ENCODE assay signal across 16 mouse cellular contexts in genomic region chr1:135768400-135768799, GRCm38 (mm10). TPM values are rescaled to one million over a fixed set of nuclear protein-coding genes. Genes with fewer than 3 reads are reported as not detected.
DNase-seq lines count a peak whose midpoint lies in the region; ATAC-seq and TF ChIP-seq lines count a peak whose summit lies in the region.
"Had no signal": no experiment of that assay in that cellular context is flagged by ENCODE, and none has a peak within 500 bp of the region (broad histone marks: within the 10 kb centered on the region; RNA-seq: fewer than 3 reads in every experiment).

No protein-coding gene starts in this region.

- peaks cover 81% of the 10 kb centered on the region for H3K4me1 ChIP-seq in heart, embryonic 13.5 days
- H3K4me1 ChIP-seq in lung, embryonic 14.5 days (ENCODE audit: insufficient read depth) = peaks cover 27% of the 10 kb centered on the region
- peaks cover 32% of the 10 kb centered on the region for H3K4me1 ChIP-seq in G1E (ENCODE audit: insufficient read depth, low read depth, low read length)
- peaks cover 29% of the 10 kb centered on the region for H3K4me1 ChIP-seq in hindbrain, embryonic 16.5 days (ENCODE audit: control insufficient read depth, insufficient read depth, low read depth, low read length)
- peaks cover 26% of the 10 kb centered on the region for H3K4me1 ChIP-seq in forebrain, embryonic 15.5 days

- 57% methylated on average over 2 of the region's 2 CpGs for WGBS in heart, embryonic 13.5 days
- 76% methylated on average over 2 of the region's 2 CpGs for WGBS in lung, embryonic 14.5 days
- 91% methylated on average over 2 of the region's 2 CpGs for WGBS in hindbrain, embryonic 16.5 days
- 96% methylated on average over 2 of the region's 2 CpGs for WGBS in forebrain, embryonic 15.5 days

- DNase-seq in heart, adult 11 months = no peak
- DNase-seq in lung, embryonic 14.5 days = no peak
- DNase-seq in lung, postnatal 14 days = no peak
- DNase-seq in G1E (ENCODE audit: low spot score) = no peak
- DNase-seq in skeletal muscle tissue, adult 2 months (ENCODE audit: low read depth, low spot score) = peak; percentile 61
- DNase-seq: adrenal gland, adult 8-10 months; cerebellum, postnatal 14 days; right cerebral cortex, postnatal 4 days had no signal

- no peak for ATAC-seq in heart, embryonic 13.5 days (ENCODE audit: extremely low read depth, insufficient number of reproducible peaks, low FRiP score, low TSS enrichment)
- ATAC-seq in lung, embryonic 14.5 days (ENCODE audit: insufficient read depth) = no peak
- no peak for ATAC-seq in G1E (ENCODE audit: extremely low read depth, insufficient number of reproducible peaks, low FRiP score, poor library complexity, severe bottlenecking)
- ATAC-seq in hindbrain, embryonic 16.5 days = no peak
- ATAC-seq in forebrain, embryonic 15.5 days (replicated peaks) = no peak
- ATAC-seq: CD4-positive, CD25-positive, alpha-beta regulatory T cell, adult 4 months; intestine, postnatal 0 days had no signal

- H3K27me3 ChIP-seq in heart, embryonic 13.5 days (replicated peaks) = no peaks in the 10 kb centered on the region
- H3K27me3 ChIP-seq in lung, embryonic 14.5 days (ENCODE audit: insufficient read depth, low read length) = no peaks in the 10 kb centered on the region
- peaks cover 25% of the 10 kb centered on the region for H3K27me3 ChIP-seq in G1E (ENCODE audit: insufficient read depth, low read length)
- H3K27me3 ChIP-seq in hindbrain, embryonic 16.5 days (replicated peaks; ENCODE audit: control insufficient read depth, insufficient read depth, low read length) = no peaks in the 10 kb centered on the region
- 0 out of 2 replicates have a peak, but pooled peaks cover 2% of the 10 kb centered on the region for H3K27me3 ChIP-seq in forebrain, embryonic 15.5 days

- H3K27ac ChIP-seq in heart, embryonic 13.5 days (replicated peaks) = no peak overlapping the region
- H3K27ac ChIP-seq in lung, embryonic 14.5 days (ENCODE audit: low read depth) = no peak overlapping the region
- no peak overlapping the region for H3K27ac ChIP-seq in hindbrain, embryonic 16.5 days (ENCODE audit: low read depth, low read length)
- no peak overlapping the region for H3K27ac ChIP-seq in forebrain, embryonic 15.5 days (replicated peaks)
- H3K27ac ChIP-seq: hindbrain, embryonic 10.5 days; liver, embryonic 15.5 days; midbrain, embryonic 10.5 days had no signal

- peak overlapping the region; percentile 93 for H3K4me3 ChIP-seq in heart, embryonic 13.5 days
- H3K4me3 ChIP-seq in lung, embryonic 14.5 days (ENCODE audit: low read depth, low read length) = peak overlapping the region; percentile 78; the same call in 1 of the 2 replicates
- peak overlapping the region; percentile 31; the same call in 1 of the 2 replicates for H3K4me3 ChIP-seq in G1E (ENCODE audit: low read depth, low read length)
- H3K4me3 ChIP-seq in hindbrain, embryonic 16.5 days (ENCODE audit: low read length) = no peak overlapping the region
- no peak overlapping the region for H3K4me3 ChIP-seq in forebrain, embryonic 15.5 days
- H3K4me3 ChIP-seq: liver, embryonic 15.5 days had no signal

- no peak for TF ChIP-seq CTCF in lung, embryonic 14.5 days (IDR thresholded peaks at IDR 0.05; ENCODE audit: low read depth)
- no peak for TF ChIP-seq CTCF in G1E (IDR thresholded peaks at IDR 0.05; ENCODE audit: low read depth, low read length)

- peaks cover 26% of the 10 kb centered on the region for H3K36me3 ChIP-seq in heart, embryonic 13.5 days
- H3K36me3 ChIP-seq in lung, embryonic 14.5 days (ENCODE audit: insufficient read depth) = peaks cover 22% of the 10 kb centered on the region
- H3K36me3 ChIP-seq in G1E (replicated peaks) = peaks cover 3% of the 10 kb centered on the region
- H3K36me3 ChIP-seq in hindbrain, embryonic 16.5 days (ENCODE audit: control insufficient read depth, insufficient read depth, low read length) = no peaks in the 10 kb centered on the region
- no peaks in the 10 kb centered on the region for H3K36me3 ChIP-seq in forebrain, embryonic 15.5 days
- H3K36me3 ChIP-seq: liver, embryonic 15.5 days had no signal

- peak overlapping the region; percentile 47; the same call in 1 of the 2 replicates for H3K9ac ChIP-seq in heart, embryonic 13.5 days
- no peak overlapping the region for H3K9ac ChIP-seq in lung, embryonic 14.5 days
- H3K9ac ChIP-seq in hindbrain, embryonic 16.5 days (ENCODE audit: low read depth, low read length) = no peak overlapping the region
- no peak overlapping the region for H3K9ac ChIP-seq in forebrain, embryonic 15.5 days (replicated peaks)
- H3K9ac ChIP-seq: liver, embryonic 15.5 days had no signal

- peak overlapping the region; percentile 88 for H3K4me2 ChIP-seq in heart, embryonic 13.5 days
- H3K4me2 ChIP-seq in lung, embryonic 14.5 days = peak overlapping the region; percentile 84
- H3K4me2 ChIP-seq in hindbrain, embryonic 16.5 days (ENCODE audit: low read length) = no peak overlapping the region
- H3K4me2 ChIP-seq in forebrain, embryonic 15.5 days (replicated peaks) = no peak overlapping the region
- H3K4me2 ChIP-seq: liver, embryonic 15.5 days had no signal

- no peaks in the 10 kb centered on the region for H3K9me3 ChIP-seq in heart, embryonic 13.5 days
- no peaks in the 10 kb centered on the region for H3K9me3 ChIP-seq in lung, embryonic 14.5 days (ENCODE audit: low read depth, low read length)
- no peaks in the 10 kb centered on the region; the same call in 1 of the 2 replicates for H3K9me3 ChIP-seq in G1E (replicated peaks)
- no peaks in the 10 kb centered on the region for H3K9me3 ChIP-seq in hindbrain, embryonic 16.5 days (ENCODE audit: control insufficient read depth, low read length)
- no peaks in the 10 kb centered on the region for H3K9me3 ChIP-seq in forebrain, embryonic 15.5 days
- H3K9me3 ChIP-seq: hindbrain, embryonic 10.5 days; liver, embryonic 15.5 days; midbrain, embryonic 10.5 days had no signal

RNA-seq across cellular contexts. Expression of gene Phlda3, which starts 2.5 kb away (rescaled TPM):
- 67.1 and 75.3 TPM in 2 replicates for polyA plus RNA-seq in heart, embryonic 13.5 days (2015; fragmentation: Nextera tagmentation; extraction: Ambion mirVana)
- 75.4 and 79.5 TPM in 2 replicates for polyA plus RNA-seq in lung, embryonic 14.5 days (2014; fragmentation: Nextera tagmentation; extraction: Ambion mirVana)
- not detected in 2 replicates for total RNA-seq in G1E (2014; fragmentation: Nextera tagmentation)
- total RNA-seq in G1E (2017) = 0.98 and 1.7 TPM in 2 replicates
- 5.2 and 5.4 TPM in 2 replicates for polyA plus RNA-seq in G1E (2012)
- polyA plus RNA-seq in hindbrain, embryonic 16.5 days (2015; fragmentation: Nextera tagmentation; extraction: Ambion mirVana) = 43.1 and 49.5 TPM in 2 replicates
- polyA plus RNA-seq in forebrain, embryonic 15.5 days (2015; fragmentation: Nextera tagmentation; extraction: Ambion mirVana) = 15.5 and 16.8 TPM in 2 replicates

RNA-seq across cellular contexts. Expression of gene Tnni1, which starts 10.8 kb away (rescaled TPM):
- 3,602 and 4,207 TPM in 2 replicates for polyA plus RNA-seq in heart, embryonic 13.5 days (2015; fragmentation: Nextera tagmentation; extraction: Ambion mirVana)
- polyA plus RNA-seq in lung, embryonic 14.5 days (2014; fragmentation: Nextera tagmentation; extraction: Ambion mirVana) = 11.4 and 63.9 TPM in 2 replicates
- not detected in 2 replicates for total RNA-seq in G1E (2014; fragmentation: Nextera tagmentation)
- total RNA-seq in G1E (2017) = 0.11 TPM in 1 of 2 replicates, not detected in the other
- polyA plus RNA-seq in G1E (2012) = 0.04 TPM in 1 of 2 replicates, not detected in the other
- 1.1 and 19.6 TPM in 2 replicates for polyA plus RNA-seq in hindbrain, embryonic 16.5 days (2015; fragmentation: Nextera tagmentation; extraction: Ambion mirVana)
- 0.45 and 1.3 TPM in 2 replicates for polyA plus RNA-seq in forebrain, embryonic 15.5 days (2015; fragmentation: Nextera tagmentation; extraction: Ambion mirVana)
- polyA plus RNA-seq: CD4-positive, CD25-positive, alpha-beta regulatory T cell, adult 4 months had no signal

RNA-seq across cellular contexts. Expression of gene Csrp1, which starts 48.5 kb away (rescaled TPM):
- 207 and 208 TPM in 2 replicates for polyA plus RNA-seq in heart, embryonic 13.5 days (2015; fragmentation: Nextera tagmentation; extraction: Ambion mirVana)
- 271 and 297 TPM in 2 replicates for polyA plus RNA-seq in lung, embryonic 14.5 days (2014; fragmentation: Nextera tagmentation; extraction: Ambion mirVana)
- total RNA-seq in G1E (2014; fragmentation: Nextera tagmentation) = not detected in 2 replicates
- 0.29 and 0.38 TPM in 2 replicates for total RNA-seq in G1E (2017)
- 0.05 and 0.06 TPM in 2 replicates for polyA plus RNA-seq in G1E (2012)
- 20.6 and 23.7 TPM in 2 replicates for polyA plus RNA-seq in hindbrain, embryonic 16.5 days (2015; fragmentation: Nextera tagmentation; extraction: Ambion mirVana)
- polyA plus RNA-seq in forebrain, embryonic 15.5 days (2015; fragmentation: Nextera tagmentation; extraction: Ambion mirVana) = 17.7 and 18.0 TPM in 2 replicates

RNA-seq across cellular contexts. Expression of gene Lad1, which starts 50.0 kb away (rescaled TPM):
- polyA plus RNA-seq in heart, embryonic 13.5 days (2015; fragmentation: Nextera tagmentation; extraction: Ambion mirVana) = 4.0 and 4.4 TPM in 2 replicates
- 14.4 and 14.5 TPM in 2 replicates for polyA plus RNA-seq in lung, embryonic 14.5 days (2014; fragmentation: Nextera tagmentation; extraction: Ambion mirVana)
- total RNA-seq in G1E (2014; fragmentation: Nextera tagmentation) = not detected in 2 replicates
- total RNA-seq in G1E (2017) = 0.16 TPM in 1 of 2 replicates, not detected in the other
- polyA plus RNA-seq in G1E (2012) = not detected in 2 replicates
- polyA plus RNA-seq in hindbrain, embryonic 16.5 days (2015; fragmentation: Nextera tagmentation; extraction: Ambion mirVana) = 0.47 and 0.93 TPM in 2 replicates
- 0.33 and 0.37 TPM in 2 replicates for polyA plus RNA-seq in forebrain, embryonic 15.5 days (2015; fragmentation: Nextera tagmentation; extraction: Ambion mirVana)

Comparison
In these comparisons a context has a peak if more than half of its experiments do, and no peak if none do; other contexts are left out.
1. H3K4me2 ChIP-seq: peak in heart, embryonic 13.5 days (single experiment) and lung, embryonic 14.5 days (single experiment); none in hindbrain, embryonic 16.5 days (single experiment) and forebrain, embryonic 15.5 days (single experiment).
2. H3K4me3 ChIP-seq: peak in heart, embryonic 13.5 days (single experiment), lung, embryonic 14.5 days (single experiment) and G1E (single experiment); none in hindbrain, embryonic 16.5 days (single experiment) and forebrain, embryonic 15.5 days (single experiment).
3. RNA of gene Tnni1, which starts 10.8 kb away (polyA plus RNA-seq): 3,602 to 4,207 TPM in heart, embryonic 13.5 days; 11.4 to 63.9 TPM in lung, embryonic 14.5 days, 0.45 to 1.3 TPM in forebrain, embryonic 15.5 days, 1.1 to 19.6 TPM in hindbrain, embryonic 16.5 days and 0.04 TPM in G1E; every median in the first group is over 10 times any median in the second.
4. RNA of gene Csrp1, which starts 48.5 kb away (polyA plus RNA-seq): 271 to 297 TPM in lung, embryonic 14.5 days, 207 to 208 TPM in heart, embryonic 13.5 days, 20.6 to 23.7 TPM in hindbrain, embryonic 16.5 days and 17.7 to 18.0 TPM in forebrain, embryonic 15.5 days; 0.05 to 0.06 TPM in G1E; every median in the first group is over 10 times any median in the second.